Mouse (Mus musculus) CD4-positive helper T cell, adult 2 months (primary cell): Measurements from ENCODE around the gene Gpr83.
A peak's percentile ranks its signal among the peaks of the same experiment; 100 is the strongest.

Source experiments
- DNase-seq: peaks from one replicate; pipeline ENCODE4 v3.0.0-alpha.2; 2012; ENCODE audit warnings: low read depth, missing footprints, low spot score

The Gpr83 gene

GRCm38 (mm10) chr9:14904741-14905475, 44.9 kb downstream of the Gpr83 start:
- peak; percentile 54 for DNase-seq

GRCm38 (mm10) chr9:14905956-14906355, 45.9 kb downstream of the Gpr83 start:
- no peak for DNase-seq

- peak; percentile 90 for DNase-seq
These were observed 47.9 kb downstream of the Gpr83 start for GRCm38 (mm10) chr9:14907816-14908415.

- DNase-seq, result no peak
These were observed 50.0 kb downstream of the Gpr83 start for GRCm38 (mm10) chr9:14909981-14910380.

GRCm38 (mm10) chr9:14912037-14912436, 52.0 kb downstream of the Gpr83 start:
- DNase-seq, result no peak

GRCm38 (mm10) chr9:14917661-14918060, 57.7 kb downstream of the Gpr83 start:
- no peak for DNase-seq

- no peak for DNase-seq
These were observed 59.0 kb downstream of the Gpr83 start for GRCm38 (mm10) chr9:14918825-14919668.
